Mouse (Mus musculus): ENCODE measurements around the gene Hist1h1a. TPM values are rescaled to one million over a fixed set of nuclear protein-coding genes. Genes with fewer than 3 reads are reported as not detected.
"Not testable (repeated sequence)": the region's sequence is repeated elsewhere in the genome, so short reads cannot be mapped to it uniquely, and the experiment has no call there.

Gene Hist1h1a
- total and polyA plus RNA-seq, 2 experiments = 0.12 to 6.2 TPM

DNA sequence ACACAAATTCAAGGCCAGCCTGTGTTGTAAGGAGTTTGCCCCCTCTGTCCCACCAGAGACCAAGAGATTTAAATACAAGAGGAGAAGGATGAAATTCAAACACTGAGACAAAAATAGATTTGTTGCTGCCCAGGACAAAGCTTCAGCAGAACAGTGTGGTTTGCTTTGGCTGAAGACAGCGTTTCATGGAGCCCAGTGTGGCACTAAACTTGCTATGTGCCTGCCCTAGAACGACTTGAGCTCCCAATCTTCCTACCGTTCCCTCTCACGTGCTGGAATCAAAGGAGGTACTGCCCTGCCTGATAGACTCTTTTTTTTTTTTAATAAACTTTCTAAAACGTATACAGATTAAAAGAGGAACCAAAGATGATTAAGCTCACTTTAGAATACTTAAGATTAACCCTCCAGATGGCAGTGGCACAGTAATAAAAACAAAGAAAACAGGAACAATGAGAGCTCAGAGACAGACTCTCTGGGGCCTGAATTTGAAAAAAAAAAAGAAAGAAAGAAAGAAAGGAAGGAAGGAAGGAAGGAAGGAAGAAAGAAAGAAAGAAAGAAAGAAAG is 5.5 kb downstream of the Hist1h1a start:
- Histone ChIP-seq H3K9ac (ENCODE audit: low read depth, low read length) (no peak overlapping the region), H3K4me1 (ENCODE audit: control insufficient read depth, insufficient read depth, low read length) (peaks cover 7% of the 10 kb centered on the region; the same call in 1 of the 2 replicates)

DNA sequence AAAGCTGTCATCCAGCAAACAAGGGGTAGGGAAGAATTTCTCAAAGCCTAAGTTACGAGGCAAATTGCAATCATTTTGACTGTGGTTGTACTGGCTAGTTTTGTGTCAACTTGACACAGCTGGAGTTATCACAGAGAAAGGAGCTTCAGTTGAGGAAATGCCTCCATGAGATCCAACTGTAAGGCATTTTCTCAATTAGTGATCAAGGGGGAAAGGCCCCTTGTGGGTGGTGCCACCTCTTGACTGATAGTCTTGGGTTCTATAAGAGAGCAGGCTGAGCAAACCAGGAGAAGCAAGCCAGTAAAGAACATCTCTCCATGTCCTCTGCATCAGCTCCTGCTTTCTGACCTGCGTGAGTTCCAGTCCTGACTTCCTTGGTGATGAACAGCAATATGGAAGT is 6.1 kb downstream of the Hist1h1a start, which contains the start of gene Trim38:
Gene Trim38, plus strand, starts transcription at position 301 of the 400 bp plus-strand sequence.
- not testable (repeated sequence) for H3K4me1 ChIP-seq (ENCODE audit: control insufficient read depth, insufficient read depth, low read length); H3K27me3 ChIP-seq (ENCODE audit: control insufficient read depth, insufficient read depth, low read length); H3K36me3 ChIP-seq (ENCODE audit: control insufficient read depth, insufficient read depth, low read length); H3K27ac ChIP-seq (replicated peaks; ENCODE audit: insufficient read depth, low read depth, low read length); H3K79me2 ChIP-seq (ENCODE audit: control insufficient read depth, insufficient read depth, low read length); H3K4me3 ChIP-seq (ENCODE audit: insufficient read depth, low read depth, low read length); DNase-seq (ENCODE audit: extremely low read depth, low read depth, low spot score); H3K9ac ChIP-seq (ENCODE audit: low read depth, low read length)
- 95% methylated on average over 2 of the region's 2 CpGs for WGBS

More for the DNA sequence above, 5.5 kb downstream of the Hist1h1a start:
- TF ChIP-seq CTCF (IDR thresholded peaks at IDR 0.05; ENCODE audit: low read depth, low read length) (no peak), POLR2A (IDR thresholded peaks at IDR 0.05; ENCODE audit: extremely low read depth, insufficient read depth, low read length) (no peak)
- no peaks in the 10 kb centered on the region for H3K79me2 ChIP-seq (ENCODE audit: control insufficient read depth, insufficient read depth, low read length)
- H3K4me3 ChIP-seq (ENCODE audit: insufficient read depth, low read depth, low read length) = no peak overlapping the region
- 69% methylated on average over 5 of the region's 5 CpGs for WGBS
- no peak overlapping the region for H3K27ac ChIP-seq (replicated peaks; ENCODE audit: insufficient read depth, low read depth, low read length)
- no peaks in the 10 kb centered on the region for H3K36me3 ChIP-seq (ENCODE audit: control insufficient read depth, insufficient read depth, low read length)
- no peaks in the 10 kb centered on the region for H3K27me3 ChIP-seq (ENCODE audit: control insufficient read depth, insufficient read depth, low read length)
- DNase-seq (ENCODE audit: extremely low read depth, low read depth, low spot score) = no peak

DNA sequence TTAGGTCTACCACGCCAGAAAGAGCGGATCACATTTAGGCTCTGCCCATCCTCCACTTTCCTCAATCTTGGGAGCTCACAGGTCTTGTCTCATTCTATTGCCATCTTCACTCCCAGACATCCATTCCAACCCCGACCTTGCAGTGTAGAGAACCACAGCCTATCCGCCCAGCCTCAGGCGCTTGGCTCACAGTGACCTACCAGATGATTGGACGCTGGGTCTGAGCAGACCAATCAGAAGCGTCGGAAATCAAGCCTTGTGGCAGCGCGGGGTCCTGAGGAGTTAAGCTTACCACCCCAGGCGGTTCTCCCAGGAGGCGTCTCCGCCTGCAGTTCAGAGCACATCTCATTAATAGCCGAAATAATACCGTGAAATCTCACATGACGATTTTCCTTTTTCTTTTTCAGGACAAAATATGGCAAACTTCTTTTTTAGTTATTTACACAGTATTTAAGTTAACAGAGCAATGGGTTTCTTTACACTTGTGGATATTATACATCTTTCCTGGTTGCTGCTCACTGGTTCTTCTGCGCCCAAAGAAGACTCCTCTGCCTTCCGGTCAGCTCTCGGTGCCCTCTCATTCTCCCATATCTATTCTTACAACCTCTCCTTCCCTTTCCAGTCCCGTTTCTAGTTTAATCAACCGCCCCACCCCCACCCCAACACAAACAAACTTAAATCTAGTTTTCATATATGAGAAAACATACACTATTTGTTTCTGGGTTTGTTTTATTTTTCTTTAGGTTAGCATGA is 9.3 kb downstream of the Hist1h1a start:
- Histone ChIP-seq H3K9ac (ENCODE audit: low read depth, low read length) (no peak overlapping the region), H3K79me2 (ENCODE audit: control insufficient read depth, insufficient read depth, low read length) (no peaks in the 10 kb centered on the region), H3K36me3 (ENCODE audit: control insufficient read depth, insufficient read depth, low read length) (no peaks in the 10 kb centered on the region), H3K27me3 (ENCODE audit: control insufficient read depth, insufficient read depth, low read length) (no peaks in the 10 kb centered on the region), H3K4me3 (ENCODE audit: insufficient read depth, low read depth, low read length) (no peak overlapping the region), H3K4me1 (ENCODE audit: control insufficient read depth, insufficient read depth, low read length) (no peaks in the 10 kb centered on the region), H3K27ac (replicated peaks; ENCODE audit: insufficient read depth, low read depth, low read length) (no peak overlapping the region)
- no peak for TF ChIP-seq POLR2A (IDR thresholded peaks at IDR 0.05; ENCODE audit: extremely low read depth, insufficient read depth, low read length)
- TF ChIP-seq CTCF (IDR thresholded peaks at IDR 0.05; ENCODE audit: low read depth, low read length) = no peak
- 36% methylated on average over 21 of the region's 21 CpGs for WGBS
- no peak for DNase-seq (ENCODE audit: extremely low read depth, low read depth, low spot score)

DNA sequence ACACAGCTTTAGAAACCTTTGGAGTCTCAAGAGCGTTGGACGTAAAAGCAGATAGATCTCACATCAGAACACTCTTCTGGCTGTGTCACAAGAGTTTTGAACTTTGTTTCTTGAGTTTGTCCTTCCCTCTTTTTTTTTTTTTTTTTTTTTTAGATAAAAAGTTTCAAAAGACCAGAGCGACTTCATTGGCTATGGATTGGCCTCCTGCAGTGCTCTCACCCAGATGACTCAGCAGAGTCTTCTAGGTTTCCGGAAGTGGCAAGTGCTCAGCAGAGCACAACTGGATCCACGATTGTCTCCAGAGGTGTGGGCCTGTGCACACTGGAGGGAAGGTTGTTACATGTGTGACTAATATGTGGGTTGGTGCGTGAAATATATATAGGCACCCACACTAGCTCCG is 14.9 kb downstream of the Hist1h1a start:
- WGBS = 59% methylated on average over 7 of the region's 7 CpGs
- Histone ChIP-seq H3K27ac (replicated peaks; ENCODE audit: insufficient read depth, low read depth, low read length) (no peak overlapping the region), H3K9ac (ENCODE audit: low read depth, low read length) (no peak overlapping the region), H3K27me3 (ENCODE audit: control insufficient read depth, insufficient read depth, low read length) (no peaks in the 10 kb centered on the region), H3K79me2 (ENCODE audit: control insufficient read depth, insufficient read depth, low read length) (no peaks in the 10 kb centered on the region), H3K4me3 (ENCODE audit: insufficient read depth, low read depth, low read length) (no peak overlapping the region), H3K4me1 (ENCODE audit: control insufficient read depth, insufficient read depth, low read length) (peaks cover 4% of the 10 kb centered on the region; the same call in 1 of the 2 replicates), H3K36me3 (ENCODE audit: control insufficient read depth, insufficient read depth, low read length) (no peaks in the 10 kb centered on the region)
- no peak for TF ChIP-seq CTCF (IDR thresholded peaks at IDR 0.05; ENCODE audit: low read depth, low read length)
- DNase-seq (ENCODE audit: extremely low read depth, low read depth, low spot score) = peak; percentile 85

DNA sequence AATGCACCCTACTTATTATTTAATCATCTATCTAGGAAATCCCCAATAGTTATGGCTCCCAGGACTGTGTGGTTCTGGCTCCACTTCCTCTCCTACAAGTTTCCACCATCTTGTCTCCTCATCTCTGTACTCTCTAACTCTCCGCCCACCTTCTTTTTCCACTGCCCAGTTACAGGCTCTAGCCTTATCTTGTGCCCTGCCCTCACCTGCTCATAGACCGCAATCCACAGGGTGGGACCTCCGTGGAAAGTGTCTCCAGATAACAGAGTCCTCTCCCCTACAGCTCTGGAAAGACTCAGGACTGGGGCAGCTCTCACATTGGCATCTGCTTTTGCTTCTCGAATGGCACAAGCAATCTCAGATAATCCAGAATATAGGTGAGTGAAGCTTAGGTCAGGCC is 15.6 kb downstream of the Hist1h1a start:
- H3K27me3 ChIP-seq (ENCODE audit: control insufficient read depth, insufficient read depth, low read length) = no peaks in the 10 kb centered on the region
- no peaks in the 10 kb centered on the region for H3K79me2 ChIP-seq (ENCODE audit: control insufficient read depth, insufficient read depth, low read length)
- H3K4me1 ChIP-seq (ENCODE audit: control insufficient read depth, insufficient read depth, low read length) = peaks cover 4% of the 10 kb centered on the region; the same call in 1 of the 2 replicates
- no peak overlapping the region for H3K4me3 ChIP-seq (ENCODE audit: insufficient read depth, low read depth, low read length)
- no peak overlapping the region for H3K27ac ChIP-seq (replicated peaks; ENCODE audit: insufficient read depth, low read depth, low read length)
- H3K9ac ChIP-seq (ENCODE audit: low read depth, low read length) = no peak overlapping the region
- DNase-seq (ENCODE audit: extremely low read depth, low read depth, low spot score) = no peak
- TF ChIP-seq POLR2A (IDR thresholded peaks at IDR 0.05; ENCODE audit: extremely low read depth, insufficient read depth, low read length) (no peak), CTCF (IDR thresholded peaks at IDR 0.05; ENCODE audit: low read depth, low read length) (no peak)
- H3K36me3 ChIP-seq (ENCODE audit: control insufficient read depth, insufficient read depth, low read length) = no peaks in the 10 kb centered on the region
- WGBS = 89% methylated on average over 4 of the region's 4 CpGs

DNA sequence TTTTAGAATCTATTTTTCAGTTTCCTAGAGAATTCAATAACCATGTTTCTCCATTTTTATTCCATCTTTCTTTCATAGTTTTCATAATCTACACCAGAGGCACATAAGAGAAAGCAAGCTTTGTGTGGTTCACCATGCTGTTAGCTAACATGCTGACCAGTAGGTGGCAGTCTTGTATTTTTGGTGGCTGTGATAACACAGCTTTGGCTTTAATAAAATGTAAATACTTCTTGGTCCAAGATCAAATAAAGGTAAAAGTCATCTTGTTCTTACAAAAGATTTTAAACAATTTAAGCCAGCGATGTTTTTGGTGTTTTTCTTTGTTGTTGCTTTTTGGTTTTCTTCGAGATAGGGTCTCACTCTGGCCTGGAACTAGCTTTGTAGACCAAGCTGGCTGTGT is 29.1 kb downstream of the Hist1h1a start:
- WGBS = 10% methylated on average over 2 of the region's 2 CpGs
- TF ChIP-seq POLR2A (IDR thresholded peaks at IDR 0.05; ENCODE audit: extremely low read depth, insufficient read depth, low read length) = no peak
- TF ChIP-seq CTCF (IDR thresholded peaks at IDR 0.05; ENCODE audit: low read depth, low read length) = peak; percentile 50
- H3K9ac ChIP-seq (ENCODE audit: low read depth, low read length) = no peak overlapping the region; the same call in 1 of the 2 replicates
- no peaks in the 10 kb centered on the region for H3K79me2 ChIP-seq (ENCODE audit: control insufficient read depth, insufficient read depth, low read length)
- no peak overlapping the region for H3K4me3 ChIP-seq (ENCODE audit: insufficient read depth, low read depth, low read length)
- H3K27me3 ChIP-seq (ENCODE audit: control insufficient read depth, insufficient read depth, low read length) = no peaks in the 10 kb centered on the region
- peak; percentile 79 for DNase-seq (ENCODE audit: extremely low read depth, low read depth, low spot score)
- H3K4me1 ChIP-seq (ENCODE audit: control insufficient read depth, insufficient read depth, low read length) = no peaks in the 10 kb centered on the region; the same call in 1 of the 2 replicates
- no peaks in the 10 kb centered on the region for H3K36me3 ChIP-seq (ENCODE audit: control insufficient read depth, insufficient read depth, low read length)
- H3K27ac ChIP-seq (replicated peaks; ENCODE audit: insufficient read depth, low read depth, low read length) = no peak overlapping the region

Data from liver, adult 2 months (tissue).